In the genomic region with DNA sequence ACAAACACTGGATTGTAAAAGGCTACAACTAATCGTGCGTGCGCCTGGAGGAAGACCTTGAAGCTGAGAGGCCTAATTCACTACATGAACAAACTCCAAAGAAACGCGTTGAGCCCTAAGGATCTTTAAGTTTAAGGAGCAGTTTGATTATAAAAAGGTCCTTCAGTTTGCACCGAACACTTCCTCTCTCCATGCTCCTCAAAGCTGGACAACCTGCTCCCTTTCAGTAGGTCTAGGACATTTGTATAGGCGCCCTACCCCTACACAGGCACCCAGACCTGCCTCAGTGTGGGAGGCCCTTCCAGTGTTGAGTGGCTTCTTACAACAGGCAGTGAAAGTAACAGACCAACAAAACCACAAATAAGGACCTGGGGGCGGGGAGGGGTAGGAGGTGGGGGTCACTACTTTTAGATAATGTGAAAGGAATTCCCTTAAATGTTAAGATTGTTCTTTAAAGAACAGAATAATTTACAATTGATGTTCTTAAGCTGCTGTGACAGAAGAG, we compare ENCODE assay signal across 8 mouse cellular contexts. TPM values are rescaled to one million over a fixed set of nuclear protein-coding genes. Genes with fewer than 3 reads are reported as not detected.
A peak's percentile ranks its signal among the peaks of the same experiment; 100 is the strongest.
DNase-seq lines count a peak whose midpoint lies in the region; ATAC-seq lines count a peak whose summit lies in the region.

No protein-coding gene starts in this region.

- peak overlapping the region; percentile 46 for H3K4me3 ChIP-seq in heart, embryonic 11.5 days (ENCODE audit: low read depth, low read length)
- H3K4me3 ChIP-seq in hindbrain, embryonic 12.5 days = peak overlapping the region; percentile 44
- peak overlapping the region; percentile 62 for H3K4me3 ChIP-seq in midbrain, embryonic 15.5 days

- no peak for DNase-seq in heart, postnatal 25 days (ENCODE audit: low spot score)
- peak; percentile 2 to 3 for DNase-seq in B cell, adult 2 months
- DNase-seq in cerebellum, adult 9-10 months = peak; percentile 19
- no peak for DNase-seq in layer of hippocampus, adult 18-20 months (ENCODE audit: low spot score in 2 of 2)

- no peak for ATAC-seq in heart, embryonic 11.5 days (replicated peaks; ENCODE audit: insufficient number of reproducible peaks, low FRiP score, low TSS enrichment)
- ATAC-seq in hindbrain, embryonic 12.5 days (ENCODE audit: low FRiP score) = peak; percentile 27; the same call in 1 of the 2 replicates
- peak; percentile 16; the same call in 1 of the 2 replicates for ATAC-seq in midbrain, embryonic 15.5 days (replicated peaks)
- ATAC-seq in activated CD4-positive, CD25-positive, alpha-beta regulatory T cell, adult 4 months = no peak

- H3K27ac ChIP-seq in heart, embryonic 11.5 days (ENCODE audit: low read depth, low read length) = no peak overlapping the region
- no peak overlapping the region for H3K27ac ChIP-seq in hindbrain, embryonic 12.5 days
- H3K27ac ChIP-seq in midbrain, embryonic 15.5 days = peak overlapping the region; percentile 94

- H3K36me3 ChIP-seq in heart, embryonic 11.5 days (ENCODE audit: control insufficient read depth, insufficient read depth, low read length) = no peaks in the 10 kb centered on the region
- H3K36me3 ChIP-seq in hindbrain, embryonic 12.5 days = no peaks in the 10 kb centered on the region
- no peaks in the 10 kb centered on the region for H3K36me3 ChIP-seq in midbrain, embryonic 15.5 days (replicated peaks)

- no peaks in the 10 kb centered on the region for H3K27me3 ChIP-seq in heart, embryonic 11.5 days (ENCODE audit: control insufficient read depth, insufficient read depth, low read length)
- H3K27me3 ChIP-seq in hindbrain, embryonic 12.5 days = no peaks in the 10 kb centered on the region
- no peaks in the 10 kb centered on the region for H3K27me3 ChIP-seq in midbrain, embryonic 15.5 days (replicated peaks)

- WGBS in heart, embryonic 11.5 days (ENCODE audit: insufficient replicate concordance) = 78% methylated on average over 8 of the region's 8 CpGs
- 76% methylated on average over 8 of the region's 8 CpGs for WGBS in hindbrain, embryonic 12.5 days
- WGBS in midbrain, embryonic 15.5 days = 76% methylated on average over 8 of the region's 8 CpGs

- peak overlapping the region; percentile 54; the same call in 1 of the 2 replicates for H3K9ac ChIP-seq in heart, embryonic 11.5 days (ENCODE audit: low read depth, low read length)
- peak overlapping the region; percentile 63 for H3K9ac ChIP-seq in hindbrain, embryonic 12.5 days
- peak overlapping the region; percentile 69; the same call in 1 of the 2 replicates for H3K9ac ChIP-seq in midbrain, embryonic 15.5 days

- peaks cover 4% of the 10 kb centered on the region for H3K4me1 ChIP-seq in heart, embryonic 11.5 days (ENCODE audit: control insufficient read depth, insufficient read depth, low read length)
- H3K4me1 ChIP-seq in hindbrain, embryonic 12.5 days = peaks cover 6% of the 10 kb centered on the region
- H3K4me1 ChIP-seq in midbrain, embryonic 15.5 days = peaks cover 11% of the 10 kb centered on the region

- no peaks in the 10 kb centered on the region for H3K9me3 ChIP-seq in heart, embryonic 11.5 days (replicated peaks; ENCODE audit: control insufficient read depth, low read length)
- no peaks in the 10 kb centered on the region for H3K9me3 ChIP-seq in hindbrain, embryonic 12.5 days (replicated peaks)
- H3K9me3 ChIP-seq in midbrain, embryonic 15.5 days = no peaks in the 10 kb centered on the region

- intact Hi-C loops in heart, postnatal 25 days (cut with DNase I) = loop anchor here (5.0 kb wide), 1 partner anchor 121 kb away; the partner anchor contains the start of gene Msl3l2

- peak overlapping the region; percentile 72 for H3K4me2 ChIP-seq in heart, embryonic 11.5 days
- peak overlapping the region; percentile 62 for H3K4me2 ChIP-seq in hindbrain, embryonic 12.5 days (replicated peaks)
- peak overlapping the region; percentile 58 for H3K4me2 ChIP-seq in midbrain, embryonic 15.5 days

RNA-seq across cellular contexts. Expression of gene Tbc1d32, which starts 0.7 kb away (rescaled TPM):
- 2.5 TPM in 2 replicates for polyA plus RNA-seq in heart, embryonic 11.5 days (2014; fragmentation: Nextera tagmentation; extraction: Ambion mirVana)
- 1 to 10 TPM; 3.7 to 4.2 TPM for total RNA-seq in heart, postnatal 25 days (2021)
- 3.9 and 4.1 TPM in 2 replicates for polyA plus RNA-seq in hindbrain, embryonic 12.5 days (2016; fragmentation: Nextera tagmentation; extraction: Ambion mirVana)
- polyA plus RNA-seq in midbrain, embryonic 15.5 days (2015; fragmentation: Nextera tagmentation; extraction: Ambion mirVana) = 2.5 and 3.0 TPM in 2 replicates
- 1 to 10 TPM; 8.6 to 9.4 TPM for total RNA-seq in layer of hippocampus, adult 18-20 months (2021)
- 1 to 10 TPM; 1.3 to 1.4 TPM for polyA plus RNA-seq in activated CD4-positive, CD25-positive, alpha-beta regulatory T cell, adult 4 months (2017; shearing (Covaris generic))

Comparison
In these comparisons a context has a peak if more than half of its experiments do, and no peak if none do; other contexts are left out.
1. ATAC-seq: peak in hindbrain, embryonic 12.5 days (single experiment) and midbrain, embryonic 15.5 days (single experiment); none in heart, embryonic 11.5 days (single experiment) and activated CD4-positive, CD25-positive, alpha-beta regulatory T cell, adult 4 months (single experiment).
2. DNase-seq: peak in B cell, adult 2 months (2 of 2) and cerebellum, adult 9-10 months (single experiment); none in heart, postnatal 25 days (single experiment) and layer of hippocampus, adult 18-20 months (0 of 2).
3. Peak in every context shown above with its lines, with median percentiles within 50 percentile points of each other: H3K4me2 ChIP-seq, H3K4me3 ChIP-seq and H3K9ac ChIP-seq.